Mouse (Mus musculus) spleen, postnatal 0 days (tissue): ENCODE results near the gene Kmt2d. TPM values are rescaled to one million over a fixed set of nuclear protein-coding genes. Genes with fewer than 3 reads are reported as not detected.

Source experiments
- polyA plus RNA-seq: library from polyadenylated mRNA; unstranded; fragments of >200 nt; fragmentation: Nextera tagmentation; extraction: Ambion mirVana; gene quantifications from 2 replicates; pipeline ENCODE4 v1.2.1, GENCODE M21; 2015

Kmt2d gene
- 8.7 and 9.7 TPM in 2 replicates for polyA plus RNA-seq

DNA sequence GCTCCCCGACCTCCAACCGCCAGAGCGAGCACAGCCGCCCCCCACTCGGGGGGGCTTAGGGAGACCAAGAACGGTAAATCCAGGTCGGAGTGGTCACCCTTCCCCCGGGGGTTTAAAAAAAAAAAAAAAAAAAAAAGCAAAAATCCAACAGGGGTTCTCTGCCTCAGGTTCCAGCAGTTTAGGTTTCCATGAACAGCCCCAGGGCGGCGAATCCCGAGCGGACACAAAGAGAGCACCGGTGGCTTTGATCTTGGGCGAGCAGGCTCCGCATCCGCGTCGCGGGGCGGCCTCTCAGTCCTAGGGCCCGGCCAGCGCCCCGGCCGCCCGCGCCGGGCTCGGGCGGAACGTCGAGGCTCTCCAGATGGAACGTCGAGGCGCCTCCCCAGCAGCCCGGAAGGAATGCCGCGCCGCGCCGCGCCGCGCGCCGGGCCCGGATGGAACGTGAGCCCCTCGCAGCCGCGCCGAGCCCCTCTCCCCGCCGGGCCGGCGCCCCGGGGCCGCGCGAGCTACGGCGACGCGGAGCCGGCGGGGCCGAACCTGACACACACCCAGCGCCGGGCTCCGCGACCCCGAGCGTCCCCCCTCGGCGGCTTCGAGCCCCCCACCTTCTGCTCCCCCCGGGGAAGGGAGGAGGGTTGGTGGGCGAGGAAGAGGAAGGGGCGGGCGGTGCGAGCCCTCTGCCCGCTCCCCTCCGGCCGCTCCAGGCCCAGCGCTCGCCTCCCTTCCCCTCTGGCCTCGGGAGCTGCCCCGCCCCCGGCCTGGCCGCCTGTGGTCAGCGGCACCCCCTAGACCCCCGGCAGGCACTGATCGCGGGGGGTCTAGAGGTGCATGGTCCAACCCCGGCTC is at the start of gene Kmt2d:
Gene Kmt2d (minus strand): TSS at position 135 of the 846 bp plus-strand sequence.

GRCm38 (mm10) chr15:98917538-98918498 is 46.8 kb upstream of the Kmt2d start, which contains the start of gene Lmbr1l:
TSS of gene Lmbr1l (minus strand) at chr15:98918231.

DNA sequence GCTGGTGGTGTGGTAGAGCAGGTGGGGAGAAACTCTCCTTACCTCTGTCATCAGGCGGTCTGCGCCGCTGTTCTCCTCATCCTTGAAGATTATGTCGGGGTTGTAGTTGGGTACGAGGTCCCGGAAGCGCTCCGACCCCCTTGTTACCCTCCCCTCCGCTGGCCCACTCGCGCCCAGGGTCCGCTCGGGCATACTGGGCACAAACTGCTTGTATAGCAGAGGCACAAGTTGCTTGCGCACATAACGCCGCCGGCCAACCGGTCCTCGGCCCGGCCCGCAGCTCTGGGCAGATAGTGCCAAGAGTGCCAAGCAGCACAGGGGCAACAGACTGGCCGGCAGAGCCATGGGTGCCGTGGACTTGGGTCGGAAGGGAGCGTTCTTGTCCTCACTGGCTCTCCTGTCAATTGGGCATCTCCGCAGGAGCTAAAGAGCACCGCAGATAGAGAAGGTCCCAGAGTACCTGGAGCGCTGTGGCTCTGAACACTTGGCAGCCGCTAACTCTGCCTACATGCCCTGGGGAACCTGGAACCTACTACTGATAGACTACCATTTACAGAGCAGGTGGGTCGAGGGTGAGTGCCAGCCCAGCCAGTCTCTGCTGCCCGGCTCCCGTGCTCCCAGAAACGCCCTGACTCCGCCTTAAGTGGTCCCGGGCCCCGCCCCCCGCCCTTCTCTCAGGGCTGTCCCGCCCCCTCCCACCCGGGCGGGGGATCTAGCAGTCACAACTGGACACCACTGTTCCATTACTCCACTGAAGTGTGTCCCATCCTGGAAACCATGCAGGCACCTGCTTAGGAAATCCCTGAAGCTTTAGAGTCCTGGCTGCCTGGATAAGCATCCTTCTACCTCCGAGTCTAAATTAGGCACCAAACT is 27.2 kb upstream of the Kmt2d start, which contains the start of gene Dhh:
Gene Dhh (minus strand): TSS at position 613 of the 873 bp plus-strand sequence.

GRCm38 (mm10) chr15:98893940-98894745 is 23.1 kb upstream of the Kmt2d start, which contains the start of gene Rhebl1:
TSS of gene Rhebl1 (minus strand) at chr15:98894540.

GRCm38 (mm10) chr15:98830736-98831683 is 40.0 kb downstream of the Kmt2d start, which contains the start of gene Prkag1:
TSS of gene Prkag1 (minus strand) at chr15:98831521.

DNA sequence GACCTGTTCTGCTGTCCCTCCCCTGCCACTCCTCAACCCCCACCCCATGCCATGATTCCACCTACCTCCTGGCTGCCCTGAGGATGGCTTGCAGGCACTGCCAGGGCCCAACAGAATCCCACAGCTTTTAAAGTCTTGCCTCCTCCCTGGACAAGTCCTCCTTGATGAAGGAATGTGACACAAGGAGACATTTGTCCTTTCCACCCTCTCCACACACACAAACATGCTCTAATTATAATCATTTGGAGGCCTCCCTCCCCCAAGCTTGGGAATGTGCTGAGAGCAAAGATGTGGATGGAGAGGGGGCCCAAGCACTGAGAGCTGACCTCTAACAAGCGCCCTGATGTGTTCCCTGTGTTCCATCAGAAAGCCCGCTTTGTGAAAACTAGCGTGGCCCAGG is 61.6 kb downstream of the Kmt2d start, which contains the start of gene Ddn:
Gene Ddn (minus strand): TSS at position 101 of the 400 bp plus-strand sequence.

DNA sequence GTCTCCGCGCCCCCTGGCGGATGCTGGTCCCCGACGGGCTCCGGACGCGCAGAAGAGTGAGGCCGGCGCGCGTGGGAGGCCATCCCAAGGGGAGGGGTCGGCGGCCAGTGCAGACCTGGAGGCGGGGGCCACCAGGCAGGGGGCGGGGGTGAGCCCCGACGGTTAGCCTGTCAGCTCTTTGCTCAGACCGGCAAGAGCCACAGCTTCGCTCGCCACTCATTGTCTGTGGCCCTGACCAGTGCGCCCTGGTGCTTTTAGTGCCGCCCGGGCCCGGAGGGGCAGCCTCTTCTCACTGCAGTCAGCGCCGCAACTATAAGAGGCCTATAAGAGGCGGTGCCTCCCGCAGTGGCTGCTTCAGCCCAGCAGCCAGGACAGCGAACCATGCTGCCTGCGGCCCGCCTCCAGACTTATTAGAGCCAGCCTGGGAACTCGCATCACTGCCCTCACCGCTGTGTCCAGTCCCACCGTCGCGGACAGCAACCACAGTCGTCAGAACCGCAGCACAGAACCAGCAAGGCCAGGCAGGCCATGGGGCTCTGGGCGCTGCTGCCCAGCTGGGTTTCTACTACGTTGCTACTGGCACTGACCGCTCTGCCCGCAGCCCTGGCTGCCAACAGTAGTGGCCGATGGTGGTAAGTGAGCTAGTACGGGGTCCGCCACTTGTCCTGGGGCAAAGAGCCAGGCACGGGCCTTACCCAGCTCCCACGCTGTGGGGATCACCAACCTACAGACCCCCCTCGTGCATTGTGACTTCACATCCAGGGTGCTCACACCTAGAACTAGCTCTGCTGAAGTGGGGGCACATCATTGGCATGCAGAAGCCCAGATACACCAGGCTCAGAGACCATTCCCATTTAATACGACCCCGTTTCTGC is 81.1 kb downstream of the Kmt2d start, which contains the start of gene Wnt1:
Gene Wnt1 (plus strand): TSS at position 197 of the 875 bp plus-strand sequence.

Other genes starting within 250 kb of the Kmt2d start
- gene Cacnb3, start 240.4 kb downstream of the Kmt2d start, polyA plus RNA-seq = 2.7 and 5.0 TPM in 2 replicates
- gene Ddx23, start 208.3 kb downstream of the Kmt2d start, polyA plus RNA-seq = 17.7 and 19.2 TPM in 2 replicates
- 2.0 and 4.0 TPM in 2 replicates for gene Rnd1, start 193.7 kb downstream of the Kmt2d start, polyA plus RNA-seq
- 0.18 TPM in 1 of 2 replicates, not detected in the other for gene Ccdc65, start 163.0 kb downstream of the Kmt2d start, polyA plus RNA-seq
- 15.8 and 16.0 TPM in 2 replicates for gene Fkbp11, start 143.0 kb downstream of the Kmt2d start, polyA plus RNA-seq
- 12.4 and 15.3 TPM in 2 replicates for gene Arf3, start 108.0 kb downstream of the Kmt2d start, polyA plus RNA-seq
- 0.05 and 0.08 TPM in 2 replicates for gene Wnt10b, start 93.1 kb downstream of the Kmt2d start, polyA plus RNA-seq
- not detected in 2 replicates for gene Wnt1, start 81.3 kb downstream of the Kmt2d start, polyA plus RNA-seq
- gene Ddn, start 61.7 kb downstream of the Kmt2d start, polyA plus RNA-seq = 0.02 TPM in 1 of 2 replicates, not detected in the other
- 98.2 and 100 TPM in 2 replicates for gene Prkag1, start 39.7 kb downstream of the Kmt2d start, polyA plus RNA-seq
- gene Rhebl1, start 23.3 kb upstream of the Kmt2d start, polyA plus RNA-seq = 7.1 and 7.7 TPM in 2 replicates
- gene Dhh, start 27.3 kb upstream of the Kmt2d start, polyA plus RNA-seq = 0.46 and 0.58 TPM in 2 replicates
- 6.4 and 8.6 TPM in 2 replicates for gene Lmbr1l, start 47.0 kb upstream of the Kmt2d start, polyA plus RNA-seq
- 1,054 and 1,116 TPM in 2 replicates for gene Tuba1b, start 63.4 kb upstream of the Kmt2d start, polyA plus RNA-seq
- not detected in 2 replicates for gene Gm49450, start 82.3 kb upstream of the Kmt2d start, polyA plus RNA-seq
- 97.1 and 109 TPM in 2 replicates for gene Tuba1a, start 82.5 kb upstream of the Kmt2d start, polyA plus RNA-seq
- 222 and 241 TPM in 2 replicates for gene Tuba1c, start 158.7 kb upstream of the Kmt2d start, polyA plus RNA-seq
- gene Prph, start 184.0 kb upstream of the Kmt2d start, polyA plus RNA-seq = 1.5 and 1.8 TPM in 2 replicates
- gene Troap, start 203.4 kb upstream of the Kmt2d start, polyA plus RNA-seq = 18.9 and 20.9 TPM in 2 replicates
- not detected in 2 replicates for gene C1ql4, start 216.6 kb upstream of the Kmt2d start, polyA plus RNA-seq
- gene Dnajc22, start 222.0 kb upstream of the Kmt2d start, polyA plus RNA-seq = not detected in 2 replicates